Mouse (Mus musculus): Measurements from ENCODE around the gene Grb7.

Grb7 gene

GRCm38 (mm10) chr11:98469761-98470714 lies 23.8 kb downstream of the Grb7 start:
- peak; percentile 58 to 59 for DNase-seq (ENCODE audit: low spot score in 2 of 2)

GRCm38 (mm10) chr11:98470795-98471194 lies 24.6 kb downstream of the Grb7 start:
- no peak for DNase-seq (ENCODE audit: low spot score in 2 of 2)

GRCm38 (mm10) chr11:98472696-98473095 lies 26.5 kb downstream of the Grb7 start:
- DNase-seq (ENCODE audit: low spot score in 2 of 2): no peak

DNA sequence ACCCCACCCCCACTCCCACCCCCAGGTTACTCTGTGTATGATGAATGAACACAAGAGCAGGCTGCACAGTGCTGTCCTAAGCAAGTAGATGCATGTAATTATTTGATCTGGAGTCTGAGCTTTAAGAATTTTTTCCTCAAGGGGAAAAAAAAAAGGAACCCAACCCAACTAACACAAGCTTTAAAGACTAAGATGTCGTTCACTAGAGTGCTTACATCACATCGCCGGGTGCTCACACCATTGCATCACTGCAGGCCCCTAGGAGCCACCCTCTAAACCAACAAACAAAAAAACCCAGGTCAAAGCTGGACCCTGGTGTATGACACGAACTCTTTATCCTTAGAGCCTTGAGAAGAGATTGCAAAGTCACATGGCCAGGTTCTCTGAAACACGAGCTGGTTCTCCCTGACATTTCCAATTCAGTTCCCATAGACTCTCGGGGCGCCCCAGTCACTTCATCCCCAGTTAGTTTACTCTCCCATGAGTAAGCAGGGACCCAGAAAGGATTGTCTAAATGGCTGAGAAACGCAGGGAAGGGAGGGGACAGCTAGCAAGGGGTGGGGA lies 27.8 kb downstream of the Grb7 start:
- no peak for DNase-seq (ENCODE audit: low spot score in 2 of 2)

GRCm38 (mm10) chr11:98474967-98475366 lies 28.8 kb downstream of the Grb7 start:
- DNase-seq (ENCODE audit: low spot score in 2 of 2): no peak

DNA sequence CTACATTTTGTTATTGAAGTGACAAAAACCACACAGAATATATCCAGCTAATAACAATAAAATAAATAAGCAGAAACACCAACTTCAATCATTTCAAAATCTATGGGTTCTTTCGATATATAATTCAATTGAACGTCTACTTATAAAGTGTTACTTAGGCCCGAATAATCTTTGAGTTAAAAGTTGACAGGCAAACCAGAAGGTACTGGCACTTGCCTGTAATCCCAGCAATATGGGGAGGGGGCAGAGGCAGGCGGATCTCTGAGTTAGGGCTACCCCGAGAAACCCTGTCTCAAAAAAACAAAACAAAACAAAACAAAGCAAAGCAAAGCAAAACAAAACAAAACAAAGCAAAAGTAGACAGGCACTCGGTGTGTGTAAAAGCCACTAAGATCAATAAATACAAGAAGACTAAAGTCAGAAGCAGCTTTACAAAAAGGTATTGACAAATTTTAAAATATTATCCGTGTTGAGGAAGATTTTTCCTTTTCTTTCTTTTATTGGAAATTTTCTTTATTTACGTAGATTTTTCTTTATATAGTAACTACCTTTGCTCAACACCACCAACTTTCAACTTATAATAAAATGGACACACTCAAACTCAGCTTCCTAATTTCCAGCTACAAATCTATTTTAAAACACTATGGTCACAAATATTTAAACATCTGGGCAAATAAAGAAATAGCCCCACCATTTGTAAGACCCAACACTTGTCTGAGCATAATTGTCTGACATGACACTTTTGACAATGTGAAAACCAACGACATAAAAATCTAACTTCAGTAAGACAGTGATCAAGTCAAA lies 29.6 kb downstream of the Grb7 start:
- no peak for DNase-seq (ENCODE audit: low spot score in 2 of 2)

DNA sequence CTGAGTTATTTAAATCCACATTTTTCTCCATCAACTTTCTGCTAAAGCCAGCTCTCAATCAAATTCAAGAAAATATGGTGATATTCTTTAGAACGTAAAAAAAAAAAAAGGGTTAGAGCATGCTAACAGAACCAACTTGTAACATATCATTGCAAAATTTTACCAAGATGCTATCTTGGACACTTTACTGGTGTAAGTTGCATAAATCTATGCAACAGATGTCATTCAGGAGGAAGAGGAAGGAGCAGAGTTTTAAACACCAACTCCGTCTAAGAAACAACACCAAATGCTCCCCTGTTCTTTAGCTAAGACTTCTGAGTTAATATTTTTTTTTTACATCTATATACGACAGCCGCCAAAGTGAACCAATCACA lies 30.2 kb downstream of the Grb7 start:
- DNase-seq (ENCODE audit: low spot score in 2 of 2): no peak

DNA sequence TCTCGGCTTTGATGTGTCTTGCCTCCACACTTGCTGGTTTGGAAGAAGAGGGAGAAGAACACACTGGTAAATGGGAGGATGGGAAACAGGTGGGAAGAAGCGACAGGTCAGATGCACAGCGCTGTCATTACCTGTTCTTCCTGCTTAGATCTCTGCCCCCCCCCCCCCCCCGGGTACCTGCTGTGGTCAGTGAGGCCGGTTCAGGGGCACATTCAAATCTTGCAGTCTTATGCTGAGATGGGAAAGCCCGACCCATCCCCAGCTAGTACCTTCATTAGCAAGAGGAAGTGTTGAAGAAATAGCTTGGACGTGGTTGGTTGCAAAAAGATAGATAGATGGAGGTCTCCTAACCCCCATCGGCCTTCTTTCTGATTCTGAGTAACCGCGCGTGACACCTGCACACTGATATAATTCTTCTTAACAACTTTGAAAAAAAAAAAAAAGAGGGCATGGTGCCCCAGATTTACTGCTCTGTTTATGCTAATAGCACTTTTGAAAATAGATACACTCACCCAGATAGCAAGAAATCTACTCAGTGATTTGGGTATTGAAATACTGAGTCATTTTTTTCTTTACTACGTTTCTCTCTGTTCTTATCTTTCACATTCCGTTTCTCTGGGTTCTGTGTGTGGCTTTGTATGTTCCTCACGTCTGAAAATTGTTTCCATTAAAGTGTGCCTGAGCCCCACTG lies 31.0 kb downstream of the Grb7 start:
- no peak for DNase-seq (ENCODE audit: low spot score in 2 of 2)

- DNase-seq (ENCODE audit: low spot score in 2 of 2): no peak
Measured at GRCm38 (mm10) chr11:98479026-98479939, 33.1 kb downstream of the Grb7 start.

DNA sequence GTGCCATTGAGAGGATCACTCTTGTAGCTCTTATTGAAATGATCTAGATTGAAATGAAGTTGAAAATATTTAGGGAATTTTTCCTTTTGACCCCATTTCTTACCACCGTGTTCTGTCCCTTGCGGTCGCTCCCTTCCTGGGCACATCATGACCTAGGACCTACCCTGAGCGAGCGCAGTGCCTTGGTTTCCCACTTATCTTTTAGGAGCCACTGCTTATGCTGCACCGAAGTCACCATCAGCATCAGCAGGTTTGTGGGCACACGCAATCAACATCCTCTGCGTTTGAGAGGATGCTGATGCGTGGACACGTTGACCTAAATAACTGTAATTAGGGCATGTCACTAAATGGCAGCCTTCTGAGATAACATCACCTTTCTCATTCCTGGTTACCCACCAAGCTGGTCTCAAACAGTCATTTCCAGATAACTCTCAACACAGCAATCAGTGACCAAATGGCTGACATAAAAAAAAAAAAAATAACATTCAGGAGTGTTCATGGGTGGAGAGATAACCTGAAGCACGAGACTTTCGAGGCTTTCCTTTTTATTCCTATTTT lies 33.8 kb downstream of the Grb7 start:
- DNase-seq (ENCODE audit: low spot score in 2 of 2): no peak

DNA sequence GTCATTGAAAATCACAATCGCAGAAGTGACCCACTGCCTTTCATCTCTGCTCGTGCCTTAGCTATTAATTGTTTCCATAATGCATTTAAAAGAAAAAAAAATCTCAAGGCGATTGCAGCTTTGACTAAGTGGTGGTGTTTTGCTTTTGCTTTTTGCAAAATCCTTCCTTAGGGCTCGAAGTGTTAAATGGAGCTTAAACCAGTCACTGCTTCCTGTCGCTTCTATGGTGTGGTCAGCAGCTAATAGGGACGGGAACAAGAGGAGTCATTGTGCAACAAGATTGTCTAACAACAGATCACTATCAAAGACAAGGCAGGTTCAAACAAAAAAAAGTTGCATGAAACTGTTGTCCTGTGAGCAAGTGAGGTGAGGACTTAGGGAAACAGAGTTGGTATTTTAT lies 35.0 kb downstream of the Grb7 start:
- DNase-seq (ENCODE audit: low spot score in 2 of 2): no peak

GRCm38 (mm10) chr11:98482067-98482466 lies 35.9 kb downstream of the Grb7 start:
- no peak for DNase-seq (ENCODE audit: low spot score in 2 of 2)

GRCm38 (mm10) chr11:98485749-98486148 lies 39.6 kb downstream of the Grb7 start:
- no peak for DNase-seq (ENCODE audit: low spot score in 2 of 2)

GRCm38 (mm10) chr11:98487526-98488040 lies 41.4 kb downstream of the Grb7 start:
- DNase-seq (ENCODE audit: low spot score in 2 of 2): no peak

DNA sequence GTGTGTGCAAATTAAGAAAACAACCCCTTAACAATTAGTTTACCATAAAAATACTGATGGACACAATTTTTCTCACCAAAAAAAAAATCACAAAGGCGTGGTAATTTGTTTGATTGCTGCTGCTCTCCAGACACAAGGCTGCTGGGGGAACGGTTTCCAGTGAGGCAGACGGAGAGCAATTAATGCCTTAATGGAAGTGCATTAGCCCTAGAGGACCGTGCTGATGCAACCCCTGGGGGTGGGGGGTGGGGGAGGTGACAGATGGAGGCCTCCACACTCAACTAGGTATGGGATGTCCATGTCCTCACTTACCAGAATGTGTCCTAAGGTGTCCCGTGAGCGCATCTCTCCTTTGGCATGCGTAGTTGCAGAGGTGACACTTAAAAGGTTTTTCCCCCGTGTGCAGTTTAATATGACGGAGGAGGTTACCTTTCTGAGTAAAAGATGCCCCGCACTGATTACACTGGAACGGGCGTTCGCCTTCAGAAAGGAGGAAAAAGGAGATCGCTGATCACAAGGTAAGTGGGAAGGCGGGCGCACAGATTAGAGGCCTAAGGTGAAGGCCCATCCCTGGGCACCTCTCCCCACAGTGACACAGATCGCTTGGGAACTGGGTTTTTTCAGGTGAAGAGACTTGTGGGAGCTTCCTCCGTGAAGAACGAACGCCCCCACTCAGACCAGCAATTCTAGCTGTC lies 42.5 kb downstream of the Grb7 start:
- DNase-seq (ENCODE audit: low spot score in 2 of 2): no peak

DNA sequence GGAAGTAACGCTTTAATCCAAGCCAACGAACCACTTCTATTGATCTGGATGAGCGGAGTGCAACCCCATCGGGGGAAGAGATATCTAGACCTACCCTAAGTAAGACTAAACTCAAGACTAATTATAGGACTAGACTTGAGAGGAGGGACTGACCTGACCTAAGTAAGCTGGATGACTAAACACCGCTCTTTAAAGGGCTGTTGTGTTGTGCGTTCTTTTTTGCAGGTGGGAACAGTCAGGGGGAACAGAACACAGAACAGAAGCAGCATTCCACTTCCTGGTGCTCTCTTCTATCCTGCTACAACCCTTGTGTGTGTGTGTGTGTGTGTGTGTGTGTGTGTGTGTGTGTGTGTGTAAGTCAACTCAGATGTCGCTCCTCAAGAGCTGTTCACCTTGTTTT lies 45.4 kb downstream of the Grb7 start:
- no peak for DNase-seq (ENCODE audit: low spot score in 2 of 2)

DNA sequence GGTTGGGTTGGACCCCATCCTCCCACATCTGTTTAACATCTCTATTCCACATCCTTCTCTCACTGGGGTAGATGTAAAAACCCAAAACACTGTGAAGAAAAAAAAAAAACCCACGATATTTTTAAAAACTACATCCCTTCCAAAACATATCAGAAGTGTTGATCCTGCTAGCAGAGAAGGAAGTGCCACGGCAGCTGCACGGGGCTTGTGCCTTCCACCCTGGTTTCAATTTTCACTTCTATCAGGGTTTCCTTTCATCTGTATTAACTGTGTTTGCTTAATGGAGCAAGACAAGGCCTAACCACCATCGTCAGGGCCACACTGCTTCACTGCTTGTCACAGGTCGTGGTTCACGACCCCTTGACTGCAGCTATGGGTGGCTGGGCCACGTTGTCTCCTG lies 46.8 kb downstream of the Grb7 start:
- peak in 1 of 2 experiments; percentile 40 for DNase-seq (ENCODE audit: low spot score in 2 of 2)

DNA sequence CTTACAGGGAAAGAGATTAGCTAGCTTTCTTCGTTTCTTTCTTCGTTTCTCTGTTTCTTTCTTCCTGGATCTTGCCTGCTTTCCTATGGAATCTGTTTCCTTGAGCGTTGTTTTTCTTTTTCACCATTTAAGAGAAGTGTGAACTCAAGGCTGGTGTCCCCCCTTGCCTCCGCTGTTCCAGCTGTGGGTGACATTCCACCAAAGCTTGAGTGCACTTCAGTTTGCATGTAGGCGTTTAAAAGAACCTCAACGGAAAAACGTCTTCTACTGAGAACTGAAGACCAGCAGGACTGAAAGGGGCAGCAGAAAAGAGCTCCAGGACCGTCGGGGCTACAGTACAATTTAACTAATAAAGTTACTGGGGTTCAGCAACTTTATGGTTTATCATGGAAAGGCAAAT lies 47.2 kb downstream of the Grb7 start:
- DNase-seq (ENCODE audit: low spot score in 2 of 2): no peak

GRCm38 (mm10) chr11:98495176-98495719 lies 49.1 kb downstream of the Grb7 start:
- peak; percentile 53 to 65 for DNase-seq (ENCODE audit: low spot score in 2 of 2)
